Comparison of ENCODE assay signal across 10 mouse cellular contexts in the genomic region with DNA sequence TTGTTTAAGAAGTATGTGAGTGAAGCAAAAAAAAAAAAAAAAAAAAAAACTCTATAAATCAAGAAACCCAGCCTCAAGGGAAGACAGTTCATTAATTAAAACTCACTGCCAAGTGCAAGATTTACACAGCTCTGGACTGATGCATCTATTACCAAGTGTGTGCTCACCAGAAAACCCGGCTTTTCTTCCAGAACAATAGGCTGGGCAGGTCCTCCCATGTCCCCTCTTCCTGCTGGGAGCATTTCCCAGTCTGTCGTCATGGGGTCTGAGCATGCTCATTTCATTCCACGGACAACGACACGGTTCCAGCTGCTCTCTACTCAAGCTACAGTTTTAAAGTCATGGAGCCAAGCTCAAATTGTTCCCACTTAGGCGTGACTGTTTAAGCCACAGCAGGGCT.
A peak's percentile ranks its signal among the peaks of the same experiment; 100 is the strongest.
DNase-seq lines count a peak whose midpoint lies in the region; ATAC-seq and TF ChIP-seq lines count a peak whose summit lies in the region.
"Had no signal": no experiment of that assay in that cellular context is flagged by ENCODE, and none has a peak within 500 bp of the region (broad histone marks: within the 10 kb centered on the region; RNA-seq: fewer than 3 reads in every experiment).

No protein-coding gene starts in this region.

- H3K9ac ChIP-seq in forebrain, embryonic 14.5 days (ENCODE audit: low read length): no peak overlapping the region
- no peak overlapping the region for H3K9ac ChIP-seq in lung, embryonic 16.5 days (ENCODE audit: low read length)
- H3K9ac ChIP-seq in stomach, postnatal 0 days (ENCODE audit: low read length): no peak overlapping the region
- H3K9ac ChIP-seq: limb, embryonic 15.5 days had no signal

- no peak for TF ChIP-seq EP300 in stomach, postnatal 0 days (optimal IDR thresholded peaks at IDR 0.05)

- ATAC-seq in forebrain, embryonic 14.5 days: peak; percentile 73; the same call in 1 of the 2 replicates
- ATAC-seq in lung, embryonic 16.5 days (ENCODE audit: low read depth): peak; percentile 81
- peak; percentile 53; the same call in 1 of the 2 replicates for ATAC-seq in stomach, postnatal 0 days (ENCODE audit: low FRiP score, low TSS enrichment)

- no peak overlapping the region for H3K27ac ChIP-seq in forebrain, embryonic 14.5 days (ENCODE audit: low read depth, low read length)
- no peak overlapping the region for H3K27ac ChIP-seq in forebrain, embryonic 10.5 days
- H3K27ac ChIP-seq in lung, embryonic 16.5 days (ENCODE audit: low read length): no peak overlapping the region
- H3K27ac ChIP-seq in stomach, postnatal 0 days (replicated peaks): no peak overlapping the region
- H3K27ac ChIP-seq: limb, embryonic 15.5 days had no signal

- H3K9me3 ChIP-seq in forebrain, embryonic 14.5 days (replicated peaks; ENCODE audit: control insufficient read depth, low read length): no peaks in the 10 kb centered on the region
- no peaks in the 10 kb centered on the region for H3K9me3 ChIP-seq in forebrain, embryonic 10.5 days
- no peaks in the 10 kb centered on the region for H3K9me3 ChIP-seq in lung, embryonic 16.5 days (ENCODE audit: control insufficient read depth, low read length)
- no peaks in the 10 kb centered on the region for H3K9me3 ChIP-seq in stomach, postnatal 0 days (ENCODE audit: control insufficient read depth, low read length)
- H3K9me3 ChIP-seq: limb, embryonic 15.5 days had no signal

- 22% methylated on average over 6 of the region's 6 CpGs for WGBS in forebrain, embryonic 14.5 days
- 63% methylated on average over 6 of the region's 6 CpGs for WGBS in forebrain, embryonic 10.5 days
- 31% methylated on average over 6 of the region's 6 CpGs for WGBS in lung, embryonic 16.5 days
- WGBS in stomach, postnatal 0 days: 30% methylated on average over 6 of the region's 6 CpGs

- H3K4me3 ChIP-seq in forebrain, embryonic 14.5 days (ENCODE audit: low read depth, low read length): no peak overlapping the region
- no peak overlapping the region for H3K4me3 ChIP-seq in forebrain, embryonic 10.5 days
- H3K4me3 ChIP-seq in lung, embryonic 16.5 days (ENCODE audit: low read length): no peak overlapping the region
- H3K4me3 ChIP-seq in stomach, postnatal 0 days (ENCODE audit: low read depth, low read length): no peak overlapping the region
- H3K4me3 ChIP-seq: limb, embryonic 15.5 days had no signal

- H3K27me3 ChIP-seq in forebrain, embryonic 14.5 days (replicated peaks; ENCODE audit: control insufficient read depth, insufficient read depth, low read length): no peaks in the 10 kb centered on the region
- no peaks in the 10 kb centered on the region for H3K27me3 ChIP-seq in forebrain, embryonic 10.5 days (ENCODE audit: poor library complexity, severe bottlenecking)
- H3K27me3 ChIP-seq in lung, embryonic 16.5 days (ENCODE audit: control insufficient read depth, insufficient read depth, low read depth, low read length): no peaks in the 10 kb centered on the region
- H3K27me3 ChIP-seq in stomach, postnatal 0 days (ENCODE audit: control insufficient read depth, insufficient read depth, low read length): no peaks in the 10 kb centered on the region
- H3K27me3 ChIP-seq: limb, embryonic 15.5 days had no signal

- no peak overlapping the region for H3K4me2 ChIP-seq in forebrain, embryonic 14.5 days (ENCODE audit: low read length)
- H3K4me2 ChIP-seq in lung, embryonic 16.5 days (ENCODE audit: low read depth, low read length): no peak overlapping the region
- H3K4me2 ChIP-seq in stomach, postnatal 0 days (replicated peaks; ENCODE audit: low read depth): no peak overlapping the region
- H3K4me2 ChIP-seq: limb, embryonic 15.5 days had no signal

- peak; percentile 79 for DNase-seq in forebrain, embryonic 14.5 days (ENCODE audit: low spot score)
- no peak for DNase-seq in forebrain, embryonic 10.5 days (ENCODE audit: extremely low spot score, low spot score)
- DNase-seq in urinary bladder, postnatal 14 days (ENCODE audit: low spot score): peak; percentile 15
- no peak for DNase-seq in urinary bladder, adult 2 months (ENCODE audit: low spot score)
- DNase-seq in stomach, postnatal 0 days (ENCODE audit: low spot score): no peak
- no peak for DNase-seq in cerebellum, adult 8-10 months
- no peak for DNase-seq in frontal cortex, postnatal 36 days (ENCODE audit: low spot score in 2 of 2)
- DNase-seq: right cerebral cortex, postnatal 25 days had no signal

- no peaks in the 10 kb centered on the region for H3K4me1 ChIP-seq in forebrain, embryonic 14.5 days (ENCODE audit: control insufficient read depth, insufficient read depth, low read length)
- H3K4me1 ChIP-seq in forebrain, embryonic 10.5 days: peaks cover 5% of the 10 kb centered on the region; the same call in 1 of the 2 replicates
- 0 out of 2 replicates have a peak, but pooled peaks cover 3% of the 10 kb centered on the region for H3K4me1 ChIP-seq in lung, embryonic 16.5 days (replicated peaks; ENCODE audit: control insufficient read depth, insufficient read depth, low read length)
- no peaks in the 10 kb centered on the region for H3K4me1 ChIP-seq in stomach, postnatal 0 days (replicated peaks; ENCODE audit: control insufficient read depth, insufficient read depth)

- no peaks in the 10 kb centered on the region for H3K36me3 ChIP-seq in forebrain, embryonic 14.5 days (ENCODE audit: control insufficient read depth, insufficient read depth, low read length)
- no peaks in the 10 kb centered on the region for H3K36me3 ChIP-seq in forebrain, embryonic 10.5 days (replicated peaks)
- H3K36me3 ChIP-seq in lung, embryonic 16.5 days (ENCODE audit: control insufficient read depth, insufficient read depth, low read length): no peaks in the 10 kb centered on the region
- no peaks in the 10 kb centered on the region for H3K36me3 ChIP-seq in stomach, postnatal 0 days (ENCODE audit: control insufficient read depth, insufficient read depth, low read length)
- H3K36me3 ChIP-seq: limb, embryonic 15.5 days had no signal

- TF ChIP-seq CTCF in stomach, postnatal 0 days (IDR thresholded peaks at IDR 0.05; ENCODE audit: low read depth): no peak

Comparison
In these comparisons a context has a peak if more than half of its experiments do, and no peak if none do; other contexts are left out.
1. DNase-seq: peak in forebrain, embryonic 14.5 days (single experiment) and urinary bladder, postnatal 14 days (single experiment); none in forebrain, embryonic 10.5 days (single experiment), urinary bladder, adult 2 months (single experiment), stomach, postnatal 0 days (single experiment), cerebellum, adult 8-10 months (single experiment) and frontal cortex, postnatal 36 days (0 of 2).
2. Peak in every context shown above with its lines, with median percentiles within 50 percentile points of each other: ATAC-seq.